Mouse (Mus musculus): ENCODE measurements at regions not wholly inside any gene's neighbourhood (a gene's known extent, or its start where the extent isn't known, plus 50 kb on each side); places are given as distances from the start of the nearest gene placed in this dataset.

DNA sequence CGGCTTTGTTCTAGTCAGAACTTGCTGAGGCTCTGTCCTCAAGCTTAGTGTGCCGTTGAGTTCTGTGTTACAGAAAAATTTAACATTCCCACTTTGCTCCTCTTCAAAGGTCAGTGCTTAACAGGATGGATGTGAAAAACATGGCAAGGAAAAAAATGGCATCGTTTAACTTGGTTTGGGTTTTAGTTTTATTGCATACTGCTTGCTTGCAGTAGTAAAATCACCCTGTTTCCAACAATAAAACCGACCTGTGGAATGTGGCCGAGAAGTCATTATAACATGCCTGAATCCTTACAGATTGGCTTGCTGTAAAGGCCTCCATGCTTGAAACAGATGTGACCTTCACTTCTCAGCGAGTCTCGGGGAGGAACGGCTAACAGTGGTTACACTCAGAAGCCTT is 212.1 kb upstream of the Acvr2a start:
- WGBS, result 62% methylated on average over 8 of the region's 8 CpGs

DNA sequence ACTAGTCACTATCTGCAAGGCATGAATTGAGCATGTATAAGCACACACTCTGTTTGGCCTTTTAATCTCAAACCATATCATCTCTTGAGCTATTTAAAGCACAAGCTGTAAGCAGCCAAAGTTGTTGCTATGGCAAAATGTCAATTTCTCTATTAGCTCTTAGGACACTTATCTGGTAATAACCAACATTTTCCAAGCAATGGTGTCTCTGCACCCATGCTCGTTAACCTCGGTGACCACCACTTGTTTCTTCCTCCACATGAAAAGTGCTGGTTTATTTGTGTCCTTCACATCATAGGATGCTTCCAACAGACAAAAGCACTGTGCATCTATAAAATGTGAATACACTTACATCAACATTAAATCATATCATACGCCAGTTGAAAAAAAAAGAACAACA is 204.4 kb upstream of the Acvr2a start:
- Histone ChIP-seq H3K36me3 (ENCODE audit: control insufficient read depth, insufficient read depth) (no peaks in the 10 kb centered on the region), H3K27ac (ENCODE audit: low read depth, low read length) (no peak overlapping the region), H3K4me1 (replicated peaks; ENCODE audit: control insufficient read depth, insufficient read depth, low read length) (no peaks in the 10 kb centered on the region), H3K27me3 (replicated peaks; ENCODE audit: control insufficient read depth, insufficient read depth, low read length) (no peaks in the 10 kb centered on the region), H3K4me2 (replicated peaks; ENCODE audit: low read depth) (no peak overlapping the region), H3K9me3 (ENCODE audit: control insufficient read depth) (0 out of 2 replicates have a peak, but pooled peaks cover 3% of the 10 kb centered on the region), H3K4me3 (ENCODE audit: low read depth, low read length) (no peak overlapping the region), H3K9ac (ENCODE audit: low read depth, low read length) (no peak overlapping the region)
- WGBS, result 83% methylated on average over 3 of the region's 3 CpGs
- TF ChIP-seq CTCF (IDR thresholded peaks at IDR 0.05; ENCODE audit: low read depth), result no peak
- no peak for ATAC-seq

More for the DNA sequence above, 212.1 kb upstream of the Acvr2a start:
- Histone ChIP-seq H3K4me3 (ENCODE audit: low read depth, low read length) (no peak overlapping the region), H3K9me3 (ENCODE audit: control insufficient read depth) (0 out of 2 replicates have a peak, but pooled peaks cover 3% of the 10 kb centered on the region), H3K36me3 (ENCODE audit: control insufficient read depth, insufficient read depth) (no peaks in the 10 kb centered on the region), H3K4me2 (replicated peaks; ENCODE audit: low read depth) (no peak overlapping the region), H3K9ac (ENCODE audit: low read depth, low read length) (no peak overlapping the region), H3K27me3 (replicated peaks; ENCODE audit: control insufficient read depth, insufficient read depth, low read length) (no peaks in the 10 kb centered on the region), H3K27ac (ENCODE audit: low read depth, low read length) (no peak overlapping the region), H3K4me1 (replicated peaks; ENCODE audit: control insufficient read depth, insufficient read depth, low read length) (no peaks in the 10 kb centered on the region)
- no peak for TF ChIP-seq CTCF (IDR thresholded peaks at IDR 0.05; ENCODE audit: low read depth)
- ATAC-seq, result no peak

GRCm38 (mm10) chr2:48612251-48612650 is 201.7 kb upstream of the Acvr2a start:
- TF ChIP-seq CTCF (IDR thresholded peaks at IDR 0.05; ENCODE audit: low read depth), result no peak
- H3K4me2 ChIP-seq (replicated peaks; ENCODE audit: low read depth), result no peak overlapping the region
- no peaks in the 10 kb centered on the region for H3K36me3 ChIP-seq (ENCODE audit: control insufficient read depth, insufficient read depth)
- no peaks in the 10 kb centered on the region for H3K9me3 ChIP-seq (ENCODE audit: control insufficient read depth)
- H3K9ac ChIP-seq (ENCODE audit: low read depth, low read length), result no peak overlapping the region
- H3K4me1 ChIP-seq (replicated peaks; ENCODE audit: control insufficient read depth, insufficient read depth, low read length), result no peaks in the 10 kb centered on the region
- ATAC-seq, result no peak
- H3K4me3 ChIP-seq (ENCODE audit: low read depth, low read length), result no peak overlapping the region
- H3K27ac ChIP-seq (ENCODE audit: low read depth, low read length), result no peak overlapping the region
- H3K27me3 ChIP-seq (replicated peaks; ENCODE audit: control insufficient read depth, insufficient read depth, low read length), result no peaks in the 10 kb centered on the region
- 82% methylated on average over 3 of the region's 3 CpGs for WGBS

DNA sequence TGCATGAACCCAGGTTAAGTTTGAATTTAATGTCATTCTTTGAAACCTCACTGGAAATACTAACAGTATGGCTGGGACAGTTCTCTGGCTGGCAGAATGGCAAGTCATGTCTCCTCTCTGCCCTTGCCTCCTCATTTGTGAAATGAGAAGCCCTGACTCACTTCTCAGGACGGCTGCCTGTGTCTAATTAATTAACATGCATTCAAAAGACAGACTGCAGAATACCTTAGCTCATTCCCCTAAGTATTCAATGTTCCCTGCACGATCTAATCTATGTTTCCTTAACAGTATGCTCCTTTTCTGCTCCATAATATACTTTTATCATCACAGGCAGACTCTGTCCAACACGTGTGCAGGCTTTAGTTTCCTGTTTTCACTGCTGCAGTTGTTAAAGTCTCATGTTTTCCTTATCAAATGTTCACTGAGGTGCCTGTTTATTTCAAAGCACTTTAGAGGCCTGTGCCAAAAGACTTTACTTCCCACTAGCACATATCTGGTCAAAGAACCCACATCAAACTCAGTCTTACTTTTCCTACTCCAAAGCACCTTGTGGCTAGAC is 196.7 kb upstream of the Acvr2a start:
- H3K9ac ChIP-seq (ENCODE audit: low read depth, low read length), result no peak overlapping the region
- no peak for TF ChIP-seq CTCF (IDR thresholded peaks at IDR 0.05; ENCODE audit: low read depth)
- 33% methylated on average over 3 of the region's 3 CpGs for WGBS

DNA sequence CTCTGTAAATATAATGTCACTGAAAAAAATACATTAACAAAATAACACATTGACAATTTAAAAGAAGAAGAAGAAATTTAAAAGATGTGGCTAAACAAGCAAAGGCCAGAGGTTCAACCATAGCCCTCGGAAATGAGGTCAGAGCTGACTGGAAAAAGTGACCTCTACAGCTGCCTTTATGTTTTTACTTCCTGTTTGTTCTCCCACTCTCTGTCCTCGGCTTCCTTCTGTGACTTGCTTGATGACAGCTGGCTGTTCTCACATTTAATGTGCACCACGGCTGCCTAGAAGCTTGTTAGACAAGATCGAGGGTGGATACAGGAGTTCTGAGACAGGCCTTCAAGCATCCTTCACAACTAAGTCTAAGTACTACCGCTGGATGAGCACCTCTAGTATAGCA is 194.9 kb upstream of the Acvr2a start:
- no peaks in the 10 kb centered on the region for H3K36me3 ChIP-seq (ENCODE audit: control insufficient read depth, insufficient read depth)
- H3K27me3 ChIP-seq (replicated peaks; ENCODE audit: control insufficient read depth, insufficient read depth, low read length), result no peaks in the 10 kb centered on the region
- H3K4me2 ChIP-seq (replicated peaks; ENCODE audit: low read depth), result no peak overlapping the region
- H3K27ac ChIP-seq (ENCODE audit: low read depth, low read length), result no peak overlapping the region
- no peak for ATAC-seq
- WGBS, result 50% methylated on average over 5 of the region's 5 CpGs
- H3K4me1 ChIP-seq (replicated peaks; ENCODE audit: control insufficient read depth, insufficient read depth, low read length), result peaks cover under 1% of the 10 kb centered on the region; the same call in 1 of the 2 replicates
- no peak overlapping the region for H3K9ac ChIP-seq (ENCODE audit: low read depth, low read length)
- H3K4me3 ChIP-seq (ENCODE audit: low read depth, low read length), result no peak overlapping the region
- no peaks in the 10 kb centered on the region for H3K9me3 ChIP-seq (ENCODE audit: control insufficient read depth)
- TF ChIP-seq CTCF (IDR thresholded peaks at IDR 0.05; ENCODE audit: low read depth), result no peak

More for the DNA sequence above, 196.7 kb upstream of the Acvr2a start:
- Histone ChIP-seq H3K4me3 (ENCODE audit: low read depth, low read length) (no peak overlapping the region), H3K27me3 (replicated peaks; ENCODE audit: control insufficient read depth, insufficient read depth, low read length) (no peaks in the 10 kb centered on the region), H3K36me3 (ENCODE audit: control insufficient read depth, insufficient read depth) (no peaks in the 10 kb centered on the region), H3K9me3 (ENCODE audit: control insufficient read depth) (no peaks in the 10 kb centered on the region), H3K27ac (ENCODE audit: low read depth, low read length) (no peak overlapping the region), H3K4me1 (replicated peaks; ENCODE audit: control insufficient read depth, insufficient read depth, low read length) (no peaks in the 10 kb centered on the region), H3K4me2 (replicated peaks; ENCODE audit: low read depth) (no peak overlapping the region)
- ATAC-seq, result no peak

- no peak overlapping the region for H3K4me2 ChIP-seq (replicated peaks; ENCODE audit: low read depth)
- ATAC-seq, result no peak
- TF ChIP-seq CTCF (IDR thresholded peaks at IDR 0.05; ENCODE audit: low read depth), result no peak
- H3K9me3 ChIP-seq (ENCODE audit: control insufficient read depth), result no peaks in the 10 kb centered on the region
- WGBS, result 77% methylated on average over 3 of the region's 3 CpGs
- H3K27ac ChIP-seq (ENCODE audit: low read depth, low read length), result no peak overlapping the region
- H3K9ac ChIP-seq (ENCODE audit: low read depth, low read length), result no peak overlapping the region
- no peaks in the 10 kb centered on the region for H3K27me3 ChIP-seq (replicated peaks; ENCODE audit: control insufficient read depth, insufficient read depth, low read length)
- no peaks in the 10 kb centered on the region for H3K36me3 ChIP-seq (ENCODE audit: control insufficient read depth, insufficient read depth)
- no peak overlapping the region for H3K4me3 ChIP-seq (ENCODE audit: low read depth, low read length)
- H3K4me1 ChIP-seq (replicated peaks; ENCODE audit: control insufficient read depth, insufficient read depth, low read length), result peaks cover 7% of the 10 kb centered on the region; the same call in 1 of the 2 replicates
Measured at GRCm38 (mm10) chr2:48620815-48621214, 193.1 kb upstream of the Acvr2a start.

DNA sequence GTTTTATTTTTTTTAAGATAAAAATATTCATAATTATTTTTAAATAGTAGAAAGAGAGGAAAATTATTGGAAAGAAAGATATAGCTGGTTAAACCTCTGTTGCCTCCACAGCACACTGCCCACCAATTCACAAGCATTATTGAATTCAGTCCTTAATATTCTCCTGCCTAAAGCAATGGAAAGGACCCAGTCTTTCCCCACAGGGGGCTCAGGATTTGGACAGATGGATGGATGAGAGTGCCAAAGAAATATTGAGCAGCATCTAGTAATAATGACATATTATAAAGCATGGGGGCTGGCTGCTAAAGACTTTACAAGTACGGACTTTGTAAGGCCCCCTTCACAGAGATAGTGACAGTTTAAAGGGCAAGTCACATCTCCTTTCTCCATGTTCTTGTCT is 191.6 kb upstream of the Acvr2a start:
- 92% methylated on average over 1 of the region's 1 CpGs for WGBS
- H3K9ac ChIP-seq (ENCODE audit: low read depth, low read length), result no peak overlapping the region
- no peaks in the 10 kb centered on the region for H3K9me3 ChIP-seq (ENCODE audit: control insufficient read depth)
- ATAC-seq, result no peak
- no peaks in the 10 kb centered on the region for H3K27me3 ChIP-seq (replicated peaks; ENCODE audit: control insufficient read depth, insufficient read depth, low read length)
- no peak for TF ChIP-seq CTCF (IDR thresholded peaks at IDR 0.05; ENCODE audit: low read depth)
- no peaks in the 10 kb centered on the region for H3K36me3 ChIP-seq (ENCODE audit: control insufficient read depth, insufficient read depth)
- peaks cover 7% of the 10 kb centered on the region; the same call in 1 of the 2 replicates for H3K4me1 ChIP-seq (replicated peaks; ENCODE audit: control insufficient read depth, insufficient read depth, low read length)
- no peak overlapping the region for H3K4me3 ChIP-seq (ENCODE audit: low read depth, low read length)
- H3K4me2 ChIP-seq (replicated peaks; ENCODE audit: low read depth), result no peak overlapping the region
- no peak overlapping the region for H3K27ac ChIP-seq (ENCODE audit: low read depth, low read length)
